Mouse (Mus musculus): ENCODE measurements around the gene Cir1. TPM values are rescaled to one million over a fixed set of nuclear protein-coding genes. Genes with fewer than 3 reads are reported as not detected.

Gene Cir1
- total RNA-seq, 1 experiment from 2014 or later: 18.6 TPM

GRCm38 (mm10) chr2:73272351-73273248, 39.9 kb downstream of the Cir1 start:
- DNase-seq: no peak

- DNase-seq: peak; percentile 47
Measured at GRCm38 (mm10) chr2:73271459-73272161, 40.9 kb downstream of the Cir1 start, which contains the start of gene Sp9. Sp9 (plus strand) TSS chr2:73271925.

- peak; percentile 21 for DNase-seq
Measured at GRCm38 (mm10) chr2:73270593-73271458, 41.7 kb downstream of the Cir1 start.

GRCm38 (mm10) chr2:73270071-73270592, 42.4 kb downstream of the Cir1 start:
- DNase-seq: no peak

GRCm38 (mm10) chr2:73269666-73270065, 42.8 kb downstream of the Cir1 start:
- no peak for DNase-seq

DNA sequence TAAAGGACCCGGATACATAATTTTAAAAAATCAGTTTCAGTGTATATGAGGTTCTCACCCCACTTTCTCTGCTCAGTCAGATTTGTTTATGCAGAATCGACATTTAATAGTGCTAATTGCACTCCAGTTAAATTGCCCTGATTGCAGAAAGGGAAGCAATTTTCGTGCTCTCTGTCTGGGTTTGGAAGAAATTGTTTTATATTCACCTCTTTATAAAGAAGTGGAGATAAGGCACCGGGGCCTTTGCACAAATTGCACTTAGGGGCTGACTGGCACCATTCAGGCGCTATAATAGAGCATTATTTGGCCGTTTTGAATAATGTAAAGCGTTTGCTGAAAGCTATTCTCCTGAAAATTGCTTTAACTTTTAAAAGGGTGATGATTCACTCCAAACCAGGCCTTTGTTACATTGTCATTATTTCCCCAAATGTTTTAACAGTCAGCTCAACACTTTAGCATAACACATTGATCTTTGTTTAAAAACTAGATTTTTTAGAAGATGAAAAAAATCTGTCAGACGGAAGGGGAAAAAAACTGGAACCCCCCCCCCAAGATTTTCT, 43.6 kb downstream of the Cir1 start:
- DNase-seq: no peak

DNA sequence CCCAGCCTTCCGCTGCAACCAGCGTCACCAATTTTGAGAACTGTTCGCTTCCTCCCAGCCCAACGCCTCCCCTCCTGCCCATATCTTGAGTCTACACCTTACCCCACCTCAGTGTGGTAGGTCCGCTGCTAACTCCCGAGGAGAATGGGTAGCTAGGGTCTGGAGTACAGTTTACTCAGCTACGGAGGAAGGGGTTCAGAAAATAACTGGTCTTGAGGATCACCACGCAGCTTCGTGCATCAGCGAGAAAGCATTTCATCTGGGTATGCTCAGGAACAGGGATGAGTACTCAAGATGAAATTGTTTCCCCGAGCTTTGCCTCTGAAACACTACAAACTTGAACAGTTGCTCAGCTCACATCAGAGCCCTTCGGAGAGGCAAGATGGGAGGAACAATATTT, 44.2 kb downstream of the Cir1 start:
- DNase-seq: no peak

DNA sequence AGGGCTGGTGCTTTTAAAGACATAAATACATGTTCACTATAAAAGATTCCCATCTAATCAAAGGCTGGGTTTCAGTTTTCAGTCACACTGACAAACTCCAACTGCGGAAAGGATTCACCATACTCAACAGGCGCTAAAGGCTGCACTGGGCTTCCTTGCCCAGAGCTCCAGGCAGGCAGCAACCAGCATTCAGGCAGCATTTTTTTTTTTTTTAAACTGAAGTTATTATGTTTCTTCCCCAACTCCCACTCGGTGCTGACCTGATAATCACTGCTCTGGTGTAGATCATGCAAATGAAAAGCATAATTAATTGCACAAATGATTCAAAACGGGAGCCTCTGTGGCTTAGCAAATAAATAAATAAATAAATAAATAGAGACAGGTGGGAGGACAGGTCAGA, 44.7 kb downstream of the Cir1 start:
- no peak for DNase-seq

DNA sequence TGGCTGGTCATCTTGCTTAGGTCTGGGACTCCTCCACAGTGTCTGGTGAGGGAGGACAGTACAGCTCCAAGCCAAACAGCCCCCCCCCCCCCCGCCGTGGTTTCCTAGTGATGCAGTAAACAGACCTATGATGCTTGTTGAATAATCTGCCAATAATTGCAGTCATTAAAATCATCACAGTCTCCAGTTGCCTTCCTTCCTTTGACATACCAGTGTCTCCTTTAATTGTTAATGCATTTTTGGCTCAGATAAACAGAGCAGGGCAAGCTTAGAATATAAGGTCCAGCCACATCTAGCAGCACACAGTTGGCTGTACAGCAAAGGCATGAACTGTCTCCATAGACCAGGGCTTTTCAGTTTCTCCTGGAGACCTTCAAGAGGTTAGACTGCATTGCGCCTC, 45.3 kb downstream of the Cir1 start:
- DNase-seq: no peak

- DNase-seq: no peak
Measured at GRCm38 (mm10) chr2:73266623-73267022, 45.9 kb downstream of the Cir1 start.

DNA sequence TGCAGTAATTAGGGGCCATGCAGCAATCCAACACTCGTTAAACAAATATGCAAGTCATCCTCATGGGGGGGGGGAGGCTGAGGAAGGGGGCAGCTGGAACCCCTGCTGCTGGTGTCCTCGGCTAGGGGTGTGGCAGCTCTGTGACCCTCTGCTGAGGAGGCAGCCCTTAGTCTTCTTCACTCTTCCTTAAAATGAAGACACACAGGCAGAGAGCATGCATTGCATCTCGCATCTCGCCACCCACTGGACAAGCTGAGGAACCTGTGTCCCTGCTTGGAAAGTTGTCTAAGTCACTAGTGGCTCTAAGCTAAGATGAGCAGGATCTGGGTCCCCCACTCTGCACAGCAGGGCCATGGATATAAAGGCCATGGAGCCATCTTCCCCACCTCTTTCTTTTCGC, 46.5 kb downstream of the Cir1 start:
- no peak for DNase-seq

DNA sequence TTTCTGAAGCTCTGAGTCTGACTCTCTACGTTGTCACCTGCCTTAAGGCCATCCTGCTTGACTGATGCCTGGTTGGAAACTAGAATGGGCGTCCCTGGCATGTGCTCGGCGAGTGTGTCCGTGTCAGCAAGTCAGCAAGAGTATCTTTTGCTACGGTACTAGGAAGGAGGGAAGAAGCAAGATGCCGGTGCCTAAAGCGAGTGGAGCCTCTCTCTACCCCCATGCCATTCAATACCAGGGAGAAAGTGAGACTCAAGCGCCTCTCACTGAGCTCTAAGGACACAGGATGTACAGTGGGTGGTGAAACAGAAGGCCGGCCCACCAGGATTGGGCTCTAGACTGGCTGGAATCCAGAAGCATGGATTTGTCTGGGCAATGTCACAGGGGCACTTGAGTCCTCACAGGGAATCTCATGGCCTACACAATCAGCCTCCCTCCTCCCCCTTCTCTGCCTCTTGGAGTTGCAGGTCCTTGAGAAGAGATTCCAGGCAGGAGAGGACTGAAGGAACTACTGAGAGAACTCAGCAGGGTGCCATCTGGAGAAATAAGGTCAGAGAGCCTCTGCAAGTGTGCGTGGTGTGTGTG, 47.8 kb downstream of the Cir1 start:
- DNase-seq: no peak

DNA sequence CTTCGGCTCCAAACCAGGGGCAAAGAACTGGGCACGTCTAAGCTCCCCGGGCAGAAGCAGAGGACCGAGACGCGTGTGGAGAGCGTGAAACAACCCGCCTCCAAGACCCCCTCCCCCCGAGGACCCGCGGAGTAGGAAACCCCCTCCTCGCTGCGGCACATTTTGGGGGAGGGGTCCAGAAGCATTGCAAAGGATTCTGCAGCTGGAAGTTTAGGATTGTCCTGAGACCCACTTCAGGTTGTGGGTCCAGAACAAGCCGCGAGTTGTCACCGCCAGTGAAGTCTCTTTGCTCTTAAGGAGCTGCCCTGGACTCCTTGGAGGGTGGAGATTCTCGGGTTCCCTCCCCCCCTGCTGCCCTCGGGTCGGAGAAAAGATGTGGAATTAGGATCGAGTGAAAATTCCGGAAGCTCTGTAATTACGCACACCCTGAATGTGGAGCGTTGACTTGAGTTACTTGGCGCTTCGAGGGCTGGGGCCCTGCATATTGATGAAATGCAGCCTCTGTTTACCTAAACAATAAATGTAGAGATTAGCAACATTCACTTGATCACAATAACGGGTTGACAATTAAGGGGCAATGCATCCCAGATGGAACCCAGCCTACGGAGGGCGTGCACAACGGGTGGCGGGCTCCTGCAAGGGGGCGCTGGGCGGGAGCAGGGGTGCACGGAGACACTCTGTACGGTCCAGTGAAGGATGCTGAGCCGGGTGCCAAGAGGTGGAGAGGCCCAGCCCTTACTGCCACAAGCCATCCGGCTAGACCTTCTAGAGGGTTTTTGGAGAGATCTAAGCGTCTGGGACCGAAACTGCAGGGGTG, 48.5 kb downstream of the Cir1 start:
- DNase-seq: peak; percentile 23

DNA sequence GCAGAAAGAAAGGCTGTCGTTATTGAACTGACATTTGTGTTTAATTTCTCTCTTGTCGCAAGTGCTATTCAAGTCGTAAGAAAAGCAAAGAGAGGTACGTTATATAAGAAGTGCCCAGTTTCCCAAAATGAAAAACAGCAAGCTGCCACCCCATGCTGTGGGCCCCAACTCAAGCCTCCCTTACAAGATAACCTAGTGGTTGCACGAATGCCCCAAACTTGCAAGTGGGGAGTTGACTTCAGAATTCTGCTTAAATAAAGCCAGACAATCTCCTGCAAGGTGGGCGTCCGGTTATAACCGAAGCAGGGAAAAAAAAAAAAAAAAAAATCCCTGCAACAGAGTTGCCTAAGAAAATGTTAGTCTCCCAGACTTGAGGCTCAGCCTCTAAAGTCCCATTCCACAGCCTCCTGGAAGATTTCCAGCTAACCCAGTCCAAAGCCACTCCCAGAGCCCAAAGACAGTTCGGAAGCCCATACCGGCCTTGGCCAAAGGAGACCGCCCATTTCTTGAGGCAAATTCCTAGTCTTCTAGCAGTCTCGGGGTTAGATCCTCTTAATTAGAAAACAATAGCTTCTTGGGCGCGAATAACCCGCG, 49.2 kb downstream of the Cir1 start:
- DNase-seq: peak; percentile 33

DNA sequence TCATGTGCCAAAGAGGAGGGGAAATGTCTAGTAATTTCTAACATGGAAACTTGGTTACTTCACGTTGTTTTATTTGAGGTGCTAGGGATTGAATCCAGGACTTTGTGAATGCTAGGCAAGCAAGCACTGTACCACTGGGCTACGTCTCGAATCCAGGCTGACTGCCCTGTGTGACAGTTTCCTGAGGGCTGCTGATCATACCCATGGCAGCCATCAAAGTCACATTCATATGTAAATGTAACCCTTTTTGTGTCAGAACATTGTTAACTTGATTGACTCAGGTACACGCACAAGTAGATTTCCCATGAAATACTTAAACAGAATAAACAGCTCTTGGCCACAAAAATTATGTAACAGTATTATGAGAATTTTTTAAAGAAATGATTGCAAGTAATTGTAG, 63.8 kb downstream of the Cir1 start:
- no peak for DNase-seq

GRCm38 (mm10) chr2:73241299-73241698, 71.2 kb downstream of the Cir1 start:
- no peak for DNase-seq

Measured in adrenal gland, postnatal 14 days (tissue).